Mouse (Mus musculus) heart, adult 2 months (tissue): ENCODE measurements at regions not wholly inside any gene's neighbourhood (a gene's known extent, or its start where the extent isn't known, plus 50 kb on each side); places are given as distances from the start of the nearest gene placed in this dataset.

Experiments
- DNase-seq, 2 experiments: peaks; one replicate each; pipeline ENCODE4 v3.0.0; 2021
- H3K27ac ChIP-seq: fragments of 200-600 bp; 2 replicates; pipeline ENCODE4 v1.8.1; 2022
- H3K27me3 ChIP-seq: fragments of 200-500 bp; 2 replicates; pipeline ENCODE4 v1.6.1; 2012; ENCODE audit warnings: mild to moderate bottlenecking, low read length, inconsistent platforms, mixed read lengths; ENCODE audit not compliant: control insufficient read depth, insufficient read depth
- H3K36me3 ChIP-seq: fragments of 200-500 bp; 2 replicates; pipeline ENCODE4 v1.6.1; 2012; ENCODE audit warnings: low read length, inconsistent platforms; ENCODE audit not compliant: control insufficient read depth, insufficient read depth
- H3K4me1 ChIP-seq: fragments of 200-500 bp; 2 replicates; pipeline ENCODE4 v1.6.1; 2011; ENCODE audit warnings: low read length; ENCODE audit not compliant: control insufficient read depth, insufficient read depth
- H3K4me3 ChIP-seq: fragments of 200-600 bp; 2 replicates; pipeline ENCODE4 v1.8.1; 2022
- H3K79me2 ChIP-seq: fragments of 200-500 bp; replicated peaks from 2 replicates; pipeline ENCODE4 v1.6.1; 2012; ENCODE audit warnings: mild to moderate bottlenecking, inconsistent platforms, low read length, moderate library complexity, mixed read lengths; ENCODE audit not compliant: control insufficient read depth, insufficient read depth
- H3K9ac ChIP-seq: fragments of 200-500 bp; 2 replicates; pipeline ENCODE4 v1.6.1; 2012; ENCODE audit warnings: low read depth, mild to moderate bottlenecking, control low read depth, inconsistent platforms, low read length, mixed read lengths
- CTCF ChIP-seq: fragments of 200-600 bp; IDR thresholded peaks from 2 replicates; pipeline ENCODE4 v1.8.1; 2022; ENCODE audit warnings: antibody characterized with exemption, mild to moderate bottlenecking, moderate library complexity
- EP300 ChIP-seq: fragments of 200-500 bp; IDR thresholded peaks from 2 replicates; pipeline ENCODE4 v1.6.1; 2011; ENCODE audit warnings: low read depth, low read length, control low read depth; ENCODE audit not compliant: insufficient read depth
- POLR2A ChIP-seq: fragments of 200-500 bp; IDR thresholded peaks from 2 replicates; pipeline ENCODE4 v1.6.1; 2011; ENCODE audit warnings: mild to moderate bottlenecking, low read depth, low read length, control low read depth; ENCODE audit not compliant: insufficient read depth
- WGBS: fragments of 180-500 bp; shearing (Covaris S2); methylation state at CpG from one replicate; pipeline ENCODE4 v1.1.7; 2018; 5-methylcytosine and 5-hydroxymethylcytosine counted together
- intact Hi-C: fragments of 180-260 bp; cut with DNase I; formaldehyde crosslinking; loops from one replicate; pipeline ENCODE4 v1.15.1; 2025

GRCm38 (mm10) chr13:116087541-116088308 lies 221.8 kb downstream of the Isl1 start:
- H3K27me3 ChIP-seq = no peaks in the 10 kb centered on the region
- no peak overlapping the region for H3K27ac ChIP-seq
- intact Hi-C loops = no loop called here
- H3K9ac ChIP-seq = no peak overlapping the region
- WGBS = 59% methylated on average over 4 of the region's 4 CpGs
- H3K4me3 ChIP-seq = no peak overlapping the region
- H3K36me3 ChIP-seq = no peaks in the 10 kb centered on the region
- no peak for DNase-seq
- no peaks in the 10 kb centered on the region for H3K79me2 ChIP-seq
- TF ChIP-seq EP300 = no peak
- no peak for TF ChIP-seq CTCF
- no peaks in the 10 kb centered on the region for H3K4me1 ChIP-seq

GRCm38 (mm10) chr13:116087140-116087539 lies 222.3 kb downstream of the Isl1 start:
- Histone ChIP-seq H3K9ac (no peak overlapping the region), H3K36me3 (no peaks in the 10 kb centered on the region), H3K4me1 (no peaks in the 10 kb centered on the region), H3K79me2 (no peaks in the 10 kb centered on the region), H3K27ac (no peak overlapping the region), H3K27me3 (no peaks in the 10 kb centered on the region), H3K4me3 (no peak overlapping the region)
- intact Hi-C loops = no loop called here
- TF ChIP-seq POLR2A (no peak), CTCF (no peak), EP300 (no peak)
- no peak for DNase-seq
- WGBS = 91% methylated on average over 1 of the region's 1 CpGs

- intact Hi-C loops = no loop called here
- WGBS = 75% methylated on average over 5 of the region's 5 CpGs
Observed at GRCm38 (mm10) chr13:116056976-116057647, 252.4 kb downstream of the Isl1 start.

GRCm38 (mm10) chr13:116056112-116056652 lies 253.3 kb downstream of the Isl1 start:
- Histone ChIP-seq H3K36me3 (no peaks in the 10 kb centered on the region), H3K4me3 (no peak overlapping the region), H3K9ac (no peak overlapping the region), H3K79me2 (no peaks in the 10 kb centered on the region), H3K27ac (no peak overlapping the region), H3K27me3 (no peaks in the 10 kb centered on the region), H3K4me1 (no peaks in the 10 kb centered on the region)
- DNase-seq = no peak
- intact Hi-C loops = no loop called here
- WGBS = 73% methylated on average over 3 of the region's 3 CpGs
- TF ChIP-seq CTCF = no peak
- TF ChIP-seq EP300 = no peak
- TF ChIP-seq POLR2A = no peak

More at GRCm38 (mm10) chr13:116056976-116057647, 252.4 kb downstream of the Isl1 start:
- no peaks in the 10 kb centered on the region for H3K79me2 ChIP-seq
- no peaks in the 10 kb centered on the region for H3K4me1 ChIP-seq
- DNase-seq = no peak
- H3K9ac ChIP-seq = no peak overlapping the region
- H3K27me3 ChIP-seq = no peaks in the 10 kb centered on the region
- TF ChIP-seq CTCF (no peak), EP300 (no peak), POLR2A (no peak)
- H3K4me3 ChIP-seq = no peak overlapping the region
- no peaks in the 10 kb centered on the region for H3K36me3 ChIP-seq
- H3K27ac ChIP-seq = no peak overlapping the region

GRCm38 (mm10) chr13:116036166-116036565 lies 273.3 kb downstream of the Isl1 start:
- intact Hi-C loops = no loop called here
- Histone ChIP-seq H3K79me2 (no peaks in the 10 kb centered on the region), H3K4me3 (no peak overlapping the region), H3K9ac (no peak overlapping the region), H3K27ac (no peak overlapping the region), H3K4me1 (no peaks in the 10 kb centered on the region), H3K36me3 (no peaks in the 10 kb centered on the region), H3K27me3 (no peaks in the 10 kb centered on the region)
- 55% methylated on average over 4 of the region's 4 CpGs for WGBS
- TF ChIP-seq POLR2A (no peak), EP300 (no peak), CTCF (no peak)
- DNase-seq = no peak

- DNase-seq = no peak
- intact Hi-C loops = no loop called here
- Histone ChIP-seq H3K27ac (no peak overlapping the region), H3K4me1 (no peaks in the 10 kb centered on the region), H3K4me3 (no peak overlapping the region), H3K36me3 (no peaks in the 10 kb centered on the region), H3K27me3 (no peaks in the 10 kb centered on the region), H3K9ac (no peak overlapping the region), H3K79me2 (no peaks in the 10 kb centered on the region)
- WGBS = 35% methylated on average over 2 of the region's 2 CpGs
- TF ChIP-seq CTCF (no peak), EP300 (no peak), POLR2A (no peak)
Observed at GRCm38 (mm10) chr13:116030152-116030720, 279.3 kb downstream of the Isl1 start.
